Mouse (Mus musculus) embryo, embryonic 10 days (tissue): Measurements from ENCODE around the gene Gmfb.
"Not testable (repeated sequence)": the region's sequence is repeated elsewhere in the genome, so short reads cannot be mapped to it uniquely, and the experiment has no call there.

Source experiments
- DNase-seq: peaks from one replicate; pipeline ENCODE4 v3.0.0-alpha.2; 2015; ENCODE audit warnings: low spot score

Gene Gmfb

DNA sequence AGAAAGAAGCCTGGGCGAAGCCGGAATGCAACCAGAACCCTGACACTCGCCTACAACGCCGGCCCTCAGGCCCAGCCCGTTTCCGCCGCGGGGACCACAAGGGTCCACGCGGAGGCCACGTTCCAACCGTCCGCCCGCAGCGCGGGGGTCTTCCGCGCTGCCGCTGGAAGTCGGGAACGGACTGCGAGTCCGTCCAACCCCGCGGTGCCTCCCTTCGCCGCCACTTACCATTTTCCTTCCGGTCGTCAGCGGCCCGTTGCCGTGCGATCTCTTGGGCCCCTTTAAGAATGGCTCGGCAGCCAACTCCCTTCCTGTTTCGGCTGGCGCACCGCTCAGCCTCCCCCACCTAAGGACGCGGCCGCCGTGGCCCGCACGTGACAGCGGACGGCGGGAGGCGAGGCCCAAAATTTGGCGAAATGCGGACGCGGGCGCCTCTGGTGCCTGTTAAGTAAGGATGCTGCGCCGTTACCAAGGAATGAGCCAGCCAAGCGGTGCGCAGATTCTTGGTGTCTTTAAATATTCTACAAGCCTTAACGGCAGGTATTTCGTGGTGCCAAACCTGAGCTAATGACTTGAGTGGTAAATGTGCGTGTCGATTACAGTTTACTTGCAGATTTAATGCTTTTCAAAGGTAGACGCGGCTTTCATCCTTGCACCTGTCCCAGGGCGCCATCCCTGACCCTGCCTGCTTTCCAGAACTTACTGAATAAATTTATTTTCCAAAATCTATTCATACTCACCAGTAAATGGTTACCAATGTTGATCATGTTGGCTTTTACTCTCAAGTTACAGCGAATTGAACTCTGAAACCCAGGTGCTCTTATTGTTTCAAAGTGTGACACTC is at the start of gene Gmfb:
Gmfb (minus strand) TSS at position 370 of the 844 bp plus-strand sequence.
- peak; percentile 96 for DNase-seq

DNA sequence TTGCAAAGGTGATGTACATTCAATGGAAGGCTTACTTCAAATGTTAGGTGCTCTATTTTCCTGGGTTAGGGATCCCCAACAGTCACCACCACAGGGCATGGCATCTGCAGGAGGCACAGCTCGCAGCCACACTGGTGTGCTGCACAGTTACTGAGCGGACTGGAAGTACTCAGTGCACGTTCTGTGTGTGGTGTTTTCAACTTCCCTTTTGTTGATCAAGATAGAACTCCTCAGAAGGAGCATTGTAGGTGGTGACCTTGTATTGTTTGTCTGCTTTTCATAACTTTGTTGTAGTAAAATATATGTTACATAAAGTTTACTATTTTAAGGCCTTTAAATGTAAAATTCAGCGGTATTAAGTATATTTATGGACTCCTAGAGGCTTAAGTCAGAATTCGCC is 40.9 kb upstream of the Gmfb start:
- no peak for DNase-seq

- no peak for DNase-seq
These were observed 31.6 kb upstream of the Gmfb start for GRCm38 (mm10) chr14:46853677-46854076.

DNA sequence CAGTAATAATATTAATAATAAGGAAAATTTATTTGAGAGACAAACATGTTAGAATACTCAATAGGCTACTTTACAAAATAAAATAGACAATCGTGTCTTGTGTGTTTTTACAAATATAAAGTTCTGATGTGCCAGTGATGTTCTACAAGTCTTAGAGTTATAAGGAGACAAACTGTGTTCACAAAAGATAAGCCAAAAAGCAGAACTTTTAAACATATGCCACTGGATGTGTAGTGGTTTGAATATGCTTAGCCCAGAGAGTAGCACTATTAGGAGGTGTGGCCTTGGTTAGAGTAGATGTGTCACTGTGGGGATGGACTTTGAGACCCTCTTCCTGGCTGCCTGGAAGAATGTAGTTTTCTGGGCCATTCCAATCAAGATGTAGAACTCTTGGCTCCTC is 27.7 kb upstream of the Gmfb start:
- DNase-seq: no peak

DNA sequence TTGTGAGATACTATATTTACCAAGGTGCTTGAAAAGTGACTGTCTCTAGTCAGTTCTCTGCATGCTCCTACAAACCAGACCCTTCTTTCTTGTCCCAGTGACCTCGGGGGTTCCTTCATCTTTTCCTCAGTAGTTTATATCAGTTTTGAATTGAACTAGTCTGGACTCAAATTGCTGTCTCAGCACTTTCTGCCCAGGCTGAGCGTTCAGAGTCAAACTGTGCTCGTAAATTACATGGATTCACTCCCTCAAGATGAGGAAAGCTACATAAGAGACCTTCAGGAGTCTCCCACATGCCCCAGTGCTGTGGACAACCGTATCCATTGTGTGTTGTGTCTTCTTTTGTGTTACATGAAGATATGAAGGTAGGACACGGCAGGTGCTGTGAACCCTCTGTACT is 26.7 kb upstream of the Gmfb start:
- no peak for DNase-seq

- no peak for DNase-seq
These were observed 26.1 kb upstream of the Gmfb start for GRCm38 (mm10) chr14:46848063-46848590.

GRCm38 (mm10) chr14:46845706-46846105 is 23.7 kb upstream of the Gmfb start:
- DNase-seq: no peak

DNA sequence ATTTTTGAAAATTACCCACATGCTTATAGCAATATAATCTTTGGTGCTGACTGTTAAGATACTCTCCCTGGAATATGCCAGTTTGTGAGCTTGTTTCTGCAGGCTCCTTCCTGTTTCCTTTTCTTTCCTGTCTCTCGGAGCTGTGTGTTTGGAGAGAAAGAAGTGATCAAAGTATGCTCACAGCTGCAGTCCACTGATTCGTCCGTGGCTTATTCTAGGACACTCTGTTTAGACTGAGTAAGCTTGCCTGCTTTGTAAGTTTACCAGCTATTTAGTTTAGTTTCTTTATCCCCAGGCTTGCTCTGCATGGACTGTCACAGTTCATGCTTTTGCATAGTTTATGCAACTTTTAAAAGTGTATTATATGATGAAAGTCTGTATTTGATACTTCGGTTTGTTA is 17.3 kb upstream of the Gmfb start:
- DNase-seq: no peak

DNA sequence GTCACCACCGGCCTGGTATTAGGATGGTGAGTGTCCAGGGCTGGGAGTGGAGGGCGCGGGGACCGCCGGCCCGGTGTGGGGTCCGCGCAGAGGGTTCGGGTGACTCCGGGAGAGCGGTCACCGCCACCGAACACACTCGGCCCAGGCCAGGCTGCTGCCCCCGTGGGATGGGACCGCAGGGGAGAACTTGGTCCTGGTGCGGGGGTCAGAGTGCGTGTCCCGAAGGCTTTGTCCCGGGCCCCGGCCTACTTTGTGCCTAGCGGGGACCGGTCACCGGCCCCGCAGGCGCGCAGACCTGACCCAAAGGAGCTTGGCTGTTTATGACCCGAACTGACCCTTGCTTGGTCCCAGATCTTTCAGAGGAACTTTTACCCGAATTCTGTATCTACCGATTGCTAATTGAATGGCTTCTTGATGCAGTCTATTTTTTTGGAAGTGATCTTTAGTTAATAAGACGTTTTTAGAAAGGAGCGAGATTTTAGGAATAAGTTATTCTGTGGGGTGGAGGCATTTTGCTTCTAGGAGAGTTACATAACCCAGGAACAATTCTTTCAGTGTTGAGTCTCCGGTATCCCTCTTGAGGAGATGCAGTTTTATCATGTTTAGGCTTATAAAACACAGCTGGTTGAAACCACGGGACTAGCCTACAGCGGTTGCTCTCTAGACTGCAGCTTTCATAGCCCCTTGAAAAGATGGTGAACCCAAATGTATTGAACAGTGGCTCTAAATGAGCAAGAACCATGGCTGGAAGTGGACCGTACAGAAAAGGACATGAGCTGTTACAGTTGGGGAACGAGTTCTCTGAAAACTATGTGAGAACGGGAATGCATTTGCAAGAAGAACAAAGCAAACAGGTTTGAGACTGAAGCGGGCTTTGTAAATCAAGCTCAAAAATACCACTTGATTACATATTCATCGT is 10.6 kb upstream of the Gmfb start:
- DNase-seq: peak; percentile 8

GRCm38 (mm10) chr14:46831837-46832333 is 9.8 kb upstream of the Gmfb start, which contains the start of gene Cgrrf1:
TSS of gene Cgrrf1 (plus strand) at chr14:46832125.
- DNase-seq: peak; percentile 100

GRCm38 (mm10) chr14:46831295-46831694 is 9.3 kb upstream of the Gmfb start:
- peak; percentile 11 for DNase-seq

- no peak for DNase-seq
These were observed 5.4 kb upstream of the Gmfb start for GRCm38 (mm10) chr14:46827430-46827829.

- no peak for DNase-seq
These were observed 2.0 kb upstream of the Gmfb start for GRCm38 (mm10) chr14:46823996-46824395.

DNA sequence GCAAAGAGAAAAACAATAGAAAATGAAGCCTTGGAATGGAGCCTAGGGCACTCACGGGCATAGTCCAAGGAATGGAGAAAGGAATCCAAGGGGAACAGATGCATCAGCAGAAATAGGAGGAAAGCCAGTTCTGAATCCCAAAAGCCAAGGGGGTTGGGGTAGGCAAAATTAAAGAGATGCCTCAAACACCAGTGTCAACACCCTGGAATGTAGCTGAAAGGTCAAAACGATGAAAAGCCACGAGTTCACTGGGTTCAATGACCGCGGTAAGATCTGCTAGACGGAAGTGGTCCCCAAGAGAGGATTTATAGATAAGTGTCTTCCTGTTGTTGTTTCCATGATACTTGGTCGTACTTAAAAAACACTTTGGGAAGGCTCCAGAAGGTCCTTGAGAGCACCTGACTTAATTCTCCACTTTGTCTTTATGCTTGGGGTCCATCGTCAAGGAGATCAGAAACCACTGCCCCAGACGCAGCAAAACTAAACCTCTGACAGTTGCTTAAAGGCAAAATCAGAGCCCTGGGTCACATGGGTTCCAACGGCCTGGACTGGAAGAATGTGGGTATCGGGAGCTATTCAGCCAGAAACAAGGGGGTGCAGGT is 670 bp downstream of the Gmfb start:
- DNase-seq: peak; percentile 40

DNA sequence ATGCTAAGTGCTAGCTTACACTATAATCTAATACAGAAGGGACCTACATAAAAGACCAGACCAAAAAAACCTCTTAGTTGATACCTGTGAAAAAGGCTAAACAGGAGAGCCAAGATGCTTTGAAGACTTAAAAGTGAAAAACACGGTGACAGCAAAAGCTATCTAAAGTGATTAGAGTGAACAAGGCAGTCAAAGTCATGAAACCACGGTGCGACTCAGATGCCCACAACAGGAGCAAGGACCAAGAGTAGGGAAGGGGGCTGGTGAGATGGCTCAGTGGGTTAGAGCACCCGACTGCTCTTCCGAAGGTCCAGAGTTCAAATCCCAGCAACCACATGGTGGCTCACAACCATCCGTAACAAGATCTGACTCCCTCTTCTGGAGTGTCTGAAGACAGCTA is 2.1 kb downstream of the Gmfb start:
- not testable (repeated sequence) for DNase-seq

- DNase-seq: no peak
These were observed 3.3 kb downstream of the Gmfb start for GRCm38 (mm10) chr14:46818743-46819142.

- no peak for DNase-seq
These were observed 5.0 kb downstream of the Gmfb start for GRCm38 (mm10) chr14:46816916-46817622.

DNA sequence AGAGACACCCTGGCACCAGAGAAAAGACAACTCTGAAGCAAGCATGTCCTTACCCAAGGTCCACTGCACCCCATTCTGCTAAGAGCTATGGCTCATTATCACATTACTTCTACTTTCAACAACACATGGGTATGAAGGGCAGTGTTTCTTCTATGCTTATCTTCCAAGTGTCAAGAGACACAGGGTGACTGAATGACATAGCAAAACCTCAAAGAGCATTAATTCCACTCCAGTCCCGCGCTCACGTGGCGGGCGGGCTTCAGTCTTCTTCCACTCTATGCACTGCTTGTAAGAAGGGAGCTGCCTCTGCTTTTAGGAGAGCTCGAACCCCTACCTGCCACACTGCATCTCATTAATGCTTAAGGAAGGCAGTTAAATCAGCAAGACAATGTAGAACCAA is 6.4 kb downstream of the Gmfb start:
- DNase-seq: no peak

- no peak for DNase-seq
These were observed 14.1 kb downstream of the Gmfb start for GRCm38 (mm10) chr14:46807927-46808326.

DNA sequence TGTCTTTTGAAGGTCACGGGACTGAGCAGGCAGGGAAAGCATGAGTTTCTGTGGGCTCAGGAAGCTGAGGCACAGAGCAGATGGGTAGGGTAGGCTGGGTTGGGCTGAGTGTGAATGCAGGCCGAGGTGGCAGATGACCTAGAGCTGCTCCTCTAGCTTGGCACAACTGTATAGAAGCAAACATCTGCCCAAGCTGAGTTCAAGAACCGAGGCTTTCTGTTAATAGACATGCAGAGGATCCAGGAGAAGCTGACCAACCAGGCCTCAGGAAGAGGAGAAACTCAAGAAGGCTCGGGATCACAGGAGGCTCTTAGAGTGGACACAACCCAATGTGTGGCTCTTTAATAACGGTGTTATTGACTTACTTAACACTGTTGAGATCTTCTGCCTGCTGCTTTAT is 15.9 kb downstream of the Gmfb start:
- DNase-seq: no peak

DNA sequence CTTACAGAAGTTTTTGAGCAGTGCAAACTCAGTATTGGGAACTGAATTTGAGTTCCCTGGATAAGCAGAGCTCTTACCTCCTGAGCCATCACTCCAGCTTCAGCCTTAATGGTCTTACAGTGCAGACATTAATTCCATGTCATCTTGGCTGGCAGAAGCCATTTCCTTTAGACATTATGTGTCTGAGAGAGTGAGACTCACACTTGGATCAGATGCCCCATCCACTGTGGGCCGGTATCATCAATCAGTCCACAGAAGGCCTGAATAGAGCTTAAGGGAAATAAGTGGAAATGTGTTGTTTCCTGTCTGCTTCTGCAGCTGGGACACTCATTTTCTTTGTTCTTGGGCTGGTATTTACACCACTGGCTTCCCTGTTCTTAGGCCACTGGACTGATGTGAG is 18.3 kb downstream of the Gmfb start:
- DNase-seq: no peak
